Mouse (Mus musculus): ENCODE data around the gene Aknad1. TPM values are rescaled to one million over a fixed set of nuclear protein-coding genes. Genes with fewer than 3 reads are reported as not detected.

Gene Aknad1
- polyA plus RNA-seq, 1 experiment, result 2.9 TPM

DNA sequence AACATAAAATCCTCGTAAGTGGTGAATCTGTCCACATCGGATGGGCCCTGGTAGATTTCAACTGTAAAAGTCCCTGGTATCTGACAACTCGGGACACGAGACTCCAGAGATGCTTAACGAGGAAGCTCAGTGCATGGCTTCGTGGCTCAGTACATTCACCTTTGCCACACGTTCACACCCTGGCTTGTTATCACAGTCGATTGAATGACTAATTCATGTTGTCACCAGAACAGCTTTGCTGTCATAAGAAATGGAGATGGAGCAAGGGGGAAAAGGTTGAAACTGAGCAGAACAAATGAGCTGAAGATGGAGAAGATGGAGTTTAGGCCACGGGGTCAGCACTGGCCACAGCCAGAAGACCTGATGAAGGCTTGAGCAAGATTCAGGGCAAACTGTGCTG lies 18.1 kb downstream of the Aknad1 start:
- H3K4me2 ChIP-seq (ENCODE audit: low read depth), result no peak overlapping the region
- peaks cover 10% of the 10 kb centered on the region for H3K36me3 ChIP-seq (ENCODE audit: control insufficient read depth, insufficient read depth)
- H3K4me3 ChIP-seq, result no peak overlapping the region
- no peak overlapping the region for H3ac ChIP-seq (ENCODE audit: control insufficient read depth, insufficient read length)
- H3K27me3 ChIP-seq (ENCODE audit: control insufficient read depth, insufficient read depth, insufficient read length), result no peaks in the 10 kb centered on the region
- H3K79me2 ChIP-seq (ENCODE audit: control insufficient read depth, insufficient read depth), result no peaks in the 10 kb centered on the region
- TF ChIP-seq CEBPB (IDR thresholded peaks at IDR 0.05; ENCODE audit: insufficient read depth, poor library complexity, severe bottlenecking) (no peak), MAX (IDR thresholded peaks at IDR 0.05; ENCODE audit: low read depth) (no peak), MYOD1 (IDR thresholded peaks at IDR 0.05; ENCODE audit: control insufficient read depth in 1 of 3, insufficient read length in 2 of 3, low read depth in 2 of 3) (no peak), SRF (IDR thresholded peaks at IDR 0.05; ENCODE audit: control insufficient read depth, insufficient read length, low read depth) (no peak), TCF3 (IDR thresholded peaks at IDR 0.05; ENCODE audit: insufficient read length, low read depth) (no peak), USF1 (IDR thresholded peaks at IDR 0.05; ENCODE audit: low read depth) (no peak), TCF12 (IDR thresholded peaks at IDR 0.05; ENCODE audit: insufficient read depth, poor library complexity, severe bottlenecking) (no peak), E2F4 (IDR thresholded peaks at IDR 0.05; ENCODE audit: insufficient read depth) (no peak), POLR2A (IDR thresholded peaks at IDR 0.05; ENCODE audit: insufficient read length, low read depth) (no peak), POLR2AphosphoS2 (IDR thresholded peaks at IDR 0.05; ENCODE audit: insufficient read length, low read depth) (no peak), MYOG (IDR thresholded peaks at IDR 0.05; ENCODE audit: control insufficient read depth in 1 of 3, insufficient read depth in 1 of 3, insufficient read length in 2 of 3, low read depth in 2 of 3) (no peak), REST (IDR thresholded peaks at IDR 0.05; ENCODE audit: insufficient read depth, insufficient read length) (no peak)

DNA sequence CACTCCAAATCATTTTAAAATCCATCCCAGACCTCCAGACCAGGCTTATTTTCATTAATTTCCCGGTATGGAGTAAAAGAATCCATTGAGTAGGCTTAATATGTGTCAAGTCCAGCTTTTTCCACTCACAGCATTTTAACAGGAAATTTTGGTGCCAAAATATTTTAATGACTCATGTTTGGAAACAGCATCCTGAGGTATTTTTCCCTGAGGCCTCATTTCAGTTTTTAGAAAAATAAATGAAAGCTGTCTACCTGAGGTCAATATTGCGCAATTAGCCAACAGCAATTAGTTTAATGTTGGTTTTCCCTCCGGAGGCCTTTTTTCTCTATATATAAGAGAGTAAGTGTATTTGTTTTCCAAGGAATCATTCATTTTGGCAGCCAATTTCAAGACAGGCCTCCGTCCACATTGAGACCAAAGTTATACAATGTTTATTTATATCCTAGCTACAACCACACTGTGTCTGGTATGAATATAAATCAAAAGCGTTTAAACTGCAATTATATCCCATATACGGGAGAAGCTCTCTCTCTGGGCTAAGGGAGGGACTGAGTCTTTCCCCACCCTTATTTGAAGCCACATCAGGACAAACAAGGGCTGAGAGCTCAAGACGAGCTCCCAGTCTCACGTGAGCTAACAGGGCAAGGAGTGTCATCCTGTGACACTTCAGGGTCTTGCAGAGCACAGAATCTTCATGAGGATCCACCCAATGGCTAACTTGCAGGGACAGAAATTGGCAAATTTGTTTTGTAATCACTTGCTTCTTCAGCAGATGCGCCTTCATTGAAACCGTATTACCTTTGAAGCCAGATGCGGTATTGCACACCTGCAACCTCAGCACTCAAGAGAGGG lies 20.3 kb downstream of the Aknad1 start:
- Histone ChIP-seq H3K4me3 (no peak overlapping the region), H3K36me3 (ENCODE audit: control insufficient read depth, insufficient read depth) (peaks cover 5% of the 10 kb centered on the region), H3K79me2 (ENCODE audit: control insufficient read depth, insufficient read depth) (no peaks in the 10 kb centered on the region), H3K4me2 (ENCODE audit: low read depth) (peak overlapping the region; percentile 36), H3K27me3 (ENCODE audit: control insufficient read depth, insufficient read depth, insufficient read length) (no peaks in the 10 kb centered on the region), H3ac (ENCODE audit: control insufficient read depth, insufficient read length) (no peak overlapping the region)
- no peak for TF ChIP-seq MAX (IDR thresholded peaks at IDR 0.05; ENCODE audit: low read depth)
- TF ChIP-seq CEBPB (IDR thresholded peaks at IDR 0.05; ENCODE audit: insufficient read depth, poor library complexity, severe bottlenecking), result peak; percentile 90

DNA sequence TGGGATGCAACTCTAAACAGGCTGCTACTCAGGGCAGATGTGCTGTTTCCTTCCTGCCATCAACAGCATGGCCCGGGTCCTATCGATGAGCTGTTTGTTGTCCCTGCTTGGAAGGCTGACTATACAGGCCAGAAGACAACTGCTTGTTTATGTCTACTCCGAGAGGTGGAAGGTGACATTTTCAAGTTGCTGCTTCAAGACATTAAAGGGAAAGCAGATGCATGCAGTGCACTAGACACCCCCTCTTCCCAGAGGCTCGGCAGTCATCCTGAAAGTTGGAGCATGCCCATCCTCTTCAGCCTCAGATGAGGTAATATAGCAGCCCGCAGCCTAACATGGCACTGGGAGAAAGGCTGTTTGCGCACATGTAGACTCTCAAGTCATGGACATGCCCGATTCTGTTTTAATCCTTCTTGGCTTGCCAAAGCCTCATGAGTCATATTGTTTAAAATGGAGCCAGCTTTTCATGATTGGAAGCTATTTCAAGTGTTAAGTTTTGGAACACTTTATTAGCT lies 23.2 kb downstream of the Aknad1 start:
- no peak overlapping the region for H3K4me3 ChIP-seq
- H3K4me2 ChIP-seq (ENCODE audit: low read depth), result peak overlapping the region; percentile 39
- TF ChIP-seq TCF3 (IDR thresholded peaks at IDR 0.05; ENCODE audit: insufficient read length, low read depth) (no peak), POLR2AphosphoS2 (IDR thresholded peaks at IDR 0.05; ENCODE audit: insufficient read length, low read depth) (no peak), REST (IDR thresholded peaks at IDR 0.05; ENCODE audit: insufficient read depth, insufficient read length) (no peak), MYOD1 (IDR thresholded peaks at IDR 0.05; ENCODE audit: control insufficient read depth in 1 of 3, insufficient read length in 2 of 3, low read depth in 2 of 3) (no peak)
- no peak overlapping the region for H3ac ChIP-seq (ENCODE audit: control insufficient read depth, insufficient read length)
- no peaks in the 10 kb centered on the region for H3K27me3 ChIP-seq (ENCODE audit: control insufficient read depth, insufficient read depth, insufficient read length)
- H3K36me3 ChIP-seq (ENCODE audit: control insufficient read depth, insufficient read depth), result no peaks in the 10 kb centered on the region
- H3K79me2 ChIP-seq (ENCODE audit: control insufficient read depth, insufficient read depth), result no peaks in the 10 kb centered on the region

DNA sequence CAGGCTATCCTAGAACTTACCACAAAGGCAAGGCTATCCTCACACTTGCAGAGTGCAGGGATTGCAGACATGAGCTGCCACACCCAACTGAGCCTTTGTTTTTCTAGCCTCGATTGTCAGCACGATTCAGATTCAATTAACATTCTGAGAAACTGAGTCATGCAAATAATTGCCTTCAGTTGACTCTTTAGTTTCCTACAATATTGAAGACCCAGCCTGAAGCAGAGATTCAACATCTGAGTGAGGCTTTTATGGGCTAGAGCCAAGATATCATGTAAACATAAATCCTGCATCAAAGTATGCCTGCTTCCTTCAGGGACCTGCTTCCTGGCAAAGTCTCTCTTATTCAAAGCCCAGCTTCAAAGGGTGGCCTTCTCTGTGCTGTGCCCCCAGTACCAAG lies 24.2 kb downstream of the Aknad1 start:
- Histone ChIP-seq H3K79me2 (ENCODE audit: control insufficient read depth, insufficient read depth) (no peaks in the 10 kb centered on the region), H3K27me3 (ENCODE audit: control insufficient read depth, insufficient read depth, insufficient read length) (no peaks in the 10 kb centered on the region), H3K4me2 (ENCODE audit: low read depth) (no peak overlapping the region), H3ac (ENCODE audit: control insufficient read depth, insufficient read length) (no peak overlapping the region), H3K4me3 (no peak overlapping the region), H3K36me3 (ENCODE audit: control insufficient read depth, insufficient read depth) (no peaks in the 10 kb centered on the region)
- no peak for TF ChIP-seq MYOD1 (IDR thresholded peaks at IDR 0.05; ENCODE audit: control insufficient read depth in 1 of 3, insufficient read length in 2 of 3, low read depth in 2 of 3)
- no peak for TF ChIP-seq CEBPB (IDR thresholded peaks at IDR 0.05; ENCODE audit: insufficient read depth, poor library complexity, severe bottlenecking)
- no peak for TF ChIP-seq SRF (IDR thresholded peaks at IDR 0.05; ENCODE audit: control insufficient read depth, insufficient read length, low read depth)
- no peak for TF ChIP-seq POLR2A (IDR thresholded peaks at IDR 0.05; ENCODE audit: insufficient read length, low read depth)
- TF ChIP-seq E2F4 (IDR thresholded peaks at IDR 0.05; ENCODE audit: insufficient read depth), result no peak

DNA sequence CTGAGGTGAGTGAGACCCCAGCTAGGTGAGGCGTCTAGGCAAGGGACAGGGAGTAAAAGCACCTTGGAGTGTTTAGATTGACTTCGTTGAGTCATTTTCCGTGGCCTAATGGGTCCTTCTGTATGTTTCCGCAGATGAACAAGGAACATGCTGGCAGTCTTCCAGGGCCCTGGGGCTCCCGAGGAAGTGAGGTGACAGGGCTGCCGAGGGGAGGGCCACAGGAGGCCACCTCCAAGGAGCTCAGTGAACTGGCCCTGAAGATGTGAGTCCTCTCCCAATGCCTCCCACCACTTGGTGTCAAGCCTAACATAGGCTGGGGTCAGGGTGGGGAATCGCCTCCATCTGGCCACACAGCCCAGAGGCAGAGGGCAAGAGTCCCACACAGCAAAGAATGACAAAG lies 25.5 kb downstream of the Aknad1 start:
- H3K4me2 ChIP-seq (ENCODE audit: low read depth), result no peak overlapping the region

More for the DNA sequence above, 25.5 kb downstream of the Aknad1 start:
- Histone ChIP-seq H3K27me3 (ENCODE audit: control insufficient read depth, insufficient read depth, insufficient read length) (no peaks in the 10 kb centered on the region), H3ac (ENCODE audit: control insufficient read depth, insufficient read length) (no peak overlapping the region), H3K36me3 (ENCODE audit: control insufficient read depth, insufficient read depth) (no peaks in the 10 kb centered on the region), H3K79me2 (ENCODE audit: control insufficient read depth, insufficient read depth) (no peaks in the 10 kb centered on the region), H3K4me3 (no peak overlapping the region)
- TF ChIP-seq TCF12 (IDR thresholded peaks at IDR 0.05; ENCODE audit: insufficient read depth, poor library complexity, severe bottlenecking) (no peak), POLR2AphosphoS2 (IDR thresholded peaks at IDR 0.05; ENCODE audit: insufficient read length, low read depth) (no peak), POLR2A (IDR thresholded peaks at IDR 0.05; ENCODE audit: insufficient read length, low read depth) (no peak), MYOD1 (IDR thresholded peaks at IDR 0.05; ENCODE audit: control insufficient read depth in 1 of 3, insufficient read length in 2 of 3, low read depth in 2 of 3) (no peak), USF1 (IDR thresholded peaks at IDR 0.05; ENCODE audit: low read depth) (no peak), TCF3 (IDR thresholded peaks at IDR 0.05; ENCODE audit: insufficient read length, low read depth) (no peak), E2F4 (IDR thresholded peaks at IDR 0.05; ENCODE audit: insufficient read depth) (no peak), CEBPB (IDR thresholded peaks at IDR 0.05; ENCODE audit: insufficient read depth, poor library complexity, severe bottlenecking) (no peak), MAX (IDR thresholded peaks at IDR 0.05; ENCODE audit: low read depth) (no peak), SRF (IDR thresholded peaks at IDR 0.05; ENCODE audit: control insufficient read depth, insufficient read length, low read depth) (no peak), REST (IDR thresholded peaks at IDR 0.05; ENCODE audit: insufficient read depth, insufficient read length) (no peak), MYOG (IDR thresholded peaks at IDR 0.05; ENCODE audit: control insufficient read depth in 1 of 3, insufficient read depth in 1 of 3, insufficient read length in 2 of 3, low read depth in 2 of 3) (no peak)
